Mouse (Mus musculus) G1E (cell line): ENCODE data around the gene Ccdc69. TPM values are rescaled to one million over a fixed set of nuclear protein-coding genes. Genes with fewer than 3 reads are reported as not detected.

Experiments
- ATAC-seq: 2 replicates; pipeline ENCODE4 v1.8.0; 2016; ENCODE audit warnings: mild to moderate bottlenecking; ENCODE audit not compliant: insufficient number of reproducible peaks, poor library complexity, low FRiP score, severe bottlenecking; ENCODE audit errors: extremely low read depth
- DNase-seq: peaks from one replicate; pipeline ENCODE4 v3.0.0; 2012; ENCODE audit warnings: low spot score
- H3K27me3 ChIP-seq: 2 replicates; pipeline ENCODE4 v1.6.1; 2012; ENCODE audit warnings: mild to moderate bottlenecking, low read length, inconsistent platforms; ENCODE audit not compliant: insufficient read depth
- H3K36me3 ChIP-seq: replicated peaks from 2 replicates; pipeline ENCODE3; 2012; ENCODE audit warnings: mild to moderate bottlenecking, inconsistent platforms
- H3K4me1 ChIP-seq: 2 replicates; pipeline ENCODE4 v1.6.1; 2012; ENCODE audit warnings: low read depth, low read length, inconsistent platforms, mixed read lengths; ENCODE audit not compliant: insufficient read depth
- H3K4me3 ChIP-seq: 2 replicates; pipeline ENCODE4 v1.5.1; 2012; ENCODE audit warnings: low read depth, mild to moderate bottlenecking, inconsistent platforms, low read length, moderate library complexity, mixed read lengths
- H3K9me3 ChIP-seq: replicated peaks from 2 replicates; pipeline ENCODE4 v1.6.1; 2012; ENCODE audit warnings: inconsistent platforms
- CTCF ChIP-seq: IDR thresholded peaks from 2 replicates; pipeline ENCODE4 v1.5.1; 2012; ENCODE audit warnings: low read depth, low read length, inconsistent platforms, mixed read lengths
- GATA1 ChIP-seq: IDR thresholded peaks from 2 replicates; pipeline ENCODE4 v1.6.1; 2012; ENCODE audit warnings: borderline replicate concordance, low read length, inconsistent platforms, mixed read lengths
- GATA2 ChIP-seq: IDR thresholded peaks from 2 replicates; pipeline ENCODE4 v1.6.1; 2012; ENCODE audit warnings: low read depth, low read length, inconsistent platforms, borderline replicate concordance
- POLR2AphosphoS5 ChIP-seq: IDR thresholded peaks from 2 replicates; pipeline ENCODE4 v1.6.1; 2012; ENCODE audit warnings: low read depth, low read length, inconsistent platforms; ENCODE audit not compliant: insufficient replicate concordance
- TAL1 ChIP-seq: conservative IDR thresholded peaks from 2 replicates; pipeline ENCODE4 v1.6.1; 2012; ENCODE audit warnings: low read depth, low read length, inconsistent platforms, mixed read lengths
- polyA plus RNA-seq: library from polyadenylated mRNA; stranded (reverse); fragments of >175 nt; gene quantifications from 2 replicates; pipeline ENCODE4 v1.2.3, GENCODE M21; 2012
- total RNA-seq, 2 experiments: library from RNA; stranded (forward) in 1 of 2; stranded (reverse) in 1 of 2; fragments of 200-1000 nt in 1 of 2; fragments of >200 nt in 1 of 2; fragmentation: Nextera tagmentation in 1 of 2; gene quantifications; 2 replicates each; pipeline ENCODE4 v1.2.3; 2014 to 2017

Ccdc69 gene
- total and polyA plus RNA-seq, 3 experiments: not detected

DNA sequence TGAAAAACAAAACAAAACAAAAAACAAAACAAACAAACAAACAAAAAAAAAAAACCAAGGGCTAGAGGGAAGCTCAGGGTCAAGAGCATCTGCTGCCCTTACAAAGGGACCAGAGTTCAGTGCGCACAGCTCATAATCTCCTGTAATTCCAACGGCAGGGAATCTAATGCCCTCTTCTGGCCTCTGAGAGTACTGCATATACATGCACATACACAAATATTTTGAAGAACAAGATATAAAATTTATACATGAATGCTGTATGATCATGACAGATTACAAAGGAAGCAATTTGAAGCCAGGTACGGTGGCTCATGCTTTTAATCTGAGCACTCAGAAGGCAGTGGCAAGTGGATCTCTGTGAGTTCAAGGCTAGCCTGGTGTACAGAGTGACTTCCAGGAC, 20.4 kb downstream of the Ccdc69 start:
- Histone ChIP-seq H3K27me3 (no peaks in the 10 kb centered on the region; the same call in 1 of the 2 replicates), H3K4me3 (no peak overlapping the region), H3K9me3 (no peaks in the 10 kb centered on the region), H3K4me1 (no peaks in the 10 kb centered on the region), H3K36me3 (no peaks in the 10 kb centered on the region)
- ATAC-seq: no peak
- no peak for DNase-seq
- no peak for TF ChIP-seq GATA1
- TF ChIP-seq CTCF: no peak
- no peak for TF ChIP-seq POLR2AphosphoS5
- TF ChIP-seq TAL1: no peak
- TF ChIP-seq GATA2: no peak

DNA sequence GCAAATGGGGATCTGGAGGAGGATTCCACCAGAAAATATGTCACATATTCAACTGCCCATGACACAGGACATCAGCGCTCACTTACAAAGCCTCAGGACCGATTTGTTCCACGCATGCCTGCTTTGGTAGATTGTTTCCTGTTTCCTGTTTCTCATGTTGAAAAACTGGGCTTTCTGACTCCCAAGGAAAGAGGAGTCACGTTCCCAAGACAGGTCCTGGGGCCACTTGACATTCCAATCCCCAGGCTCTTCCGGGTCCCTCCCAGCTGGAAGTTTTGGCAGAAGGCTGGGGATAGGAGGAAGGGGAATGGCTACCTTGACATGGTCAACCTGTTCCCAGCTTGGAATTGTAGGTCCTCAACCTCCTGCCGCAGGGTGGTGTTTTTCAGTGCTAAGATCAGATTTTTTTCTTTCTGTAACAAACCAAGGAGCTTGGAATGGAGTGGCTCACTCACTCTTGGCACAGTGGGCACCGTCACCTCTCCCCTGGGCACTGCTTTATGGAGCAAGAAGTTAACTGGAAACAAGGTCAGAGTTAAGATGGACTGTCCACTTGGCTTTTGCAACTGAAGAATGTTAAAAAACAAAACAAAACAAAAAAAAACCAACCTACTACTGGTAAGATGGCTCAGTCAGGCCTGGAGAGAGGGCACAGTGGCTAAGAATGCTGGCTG, 27.0 kb downstream of the Ccdc69 start:
- H3K36me3 ChIP-seq: no peaks in the 10 kb centered on the region
- no peak overlapping the region for H3K4me3 ChIP-seq
- DNase-seq: no peak
- ATAC-seq: no peak
- H3K9me3 ChIP-seq: no peaks in the 10 kb centered on the region
- H3K27me3 ChIP-seq: no peaks in the 10 kb centered on the region; the same call in 1 of the 2 replicates
- no peaks in the 10 kb centered on the region for H3K4me1 ChIP-seq
- no peak for TF ChIP-seq GATA1

DNA sequence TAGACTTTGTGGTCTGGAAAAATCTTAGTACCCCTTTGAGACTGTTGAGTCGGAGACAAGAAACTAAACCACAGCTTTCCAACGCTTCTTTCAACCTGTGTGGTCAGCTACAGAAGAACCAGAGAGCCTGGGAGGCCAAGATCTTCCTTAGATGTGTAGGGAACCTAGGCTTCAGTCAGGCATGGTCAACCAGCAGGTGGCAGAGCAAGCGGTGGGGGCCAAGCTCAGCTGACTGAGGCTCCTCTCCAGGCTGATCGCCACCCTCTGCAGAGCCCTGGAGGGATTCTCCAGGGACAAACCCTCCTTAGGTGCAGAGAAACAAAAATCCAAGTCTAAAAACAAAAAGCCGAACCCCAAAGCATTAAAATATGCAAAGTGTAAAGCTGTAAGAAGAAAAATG, 31.3 kb downstream of the Ccdc69 start:
- DNase-seq (no peak), ATAC-seq (no peak)
- Histone ChIP-seq H3K4me1 (no peaks in the 10 kb centered on the region), H3K9me3 (no peaks in the 10 kb centered on the region), H3K4me3 (no peak overlapping the region), H3K27me3 (no peaks in the 10 kb centered on the region; the same call in 1 of the 2 replicates), H3K36me3 (no peaks in the 10 kb centered on the region)
- no peak for TF ChIP-seq CTCF
- TF ChIP-seq POLR2AphosphoS5: no peak

DNA sequence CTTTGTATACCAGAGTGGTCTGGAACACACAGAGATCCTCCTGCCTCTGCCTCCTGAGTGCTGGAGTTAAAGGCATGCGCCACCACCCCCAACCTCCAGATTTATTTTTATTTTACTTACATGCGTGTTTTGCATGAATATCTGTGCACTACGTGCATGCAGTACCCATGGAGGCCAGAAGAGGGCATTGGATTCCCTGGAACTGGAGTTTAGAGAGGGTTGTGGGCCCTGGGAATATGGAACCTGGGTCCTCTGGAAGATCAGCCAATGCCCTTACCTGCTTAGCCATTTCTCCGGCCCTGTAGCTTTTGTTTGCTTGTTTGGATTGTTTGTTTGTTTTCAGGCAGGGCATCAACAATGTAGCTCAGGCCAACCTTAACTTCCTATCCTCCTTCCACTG, 36.6 kb downstream of the Ccdc69 start:
- TF ChIP-seq TAL1 (no peak), CTCF (no peak), GATA2 (no peak), GATA1 (no peak), POLR2AphosphoS5 (no peak)
- Histone ChIP-seq H3K36me3 (no peaks in the 10 kb centered on the region), H3K9me3 (no peaks in the 10 kb centered on the region), H3K4me3 (no peak overlapping the region), H3K27me3 (no peaks in the 10 kb centered on the region; the same call in 1 of the 2 replicates), H3K4me1 (no peaks in the 10 kb centered on the region)
- DNase-seq: no peak
- no peak for ATAC-seq

DNA sequence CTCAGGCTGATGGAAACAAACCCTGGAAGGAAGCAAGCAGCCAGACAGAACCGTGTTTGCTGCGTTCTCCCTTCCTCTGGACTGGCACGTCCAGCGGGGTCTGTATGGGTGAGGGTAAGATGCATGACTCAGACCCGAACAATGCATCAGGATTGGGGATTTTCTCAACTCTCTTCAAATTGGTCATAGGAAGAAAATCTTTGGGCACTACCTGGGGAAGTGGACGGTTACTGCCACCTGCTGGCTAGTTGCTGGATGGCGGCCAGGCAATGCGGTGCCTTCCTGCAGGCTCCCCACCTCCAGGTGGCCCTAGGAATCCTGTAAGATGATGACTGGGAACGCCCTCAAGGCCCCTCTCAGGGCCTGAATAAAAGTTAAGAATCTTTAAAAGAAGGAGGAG, 38.3 kb downstream of the Ccdc69 start:
- TF ChIP-seq POLR2AphosphoS5 (no peak), CTCF (peak; percentile 48), TAL1 (no peak), GATA1 (no peak), GATA2 (no peak)
- Histone ChIP-seq H3K4me1 (no peaks in the 10 kb centered on the region), H3K4me3 (no peak overlapping the region), H3K9me3 (no peaks in the 10 kb centered on the region), H3K36me3 (no peaks in the 10 kb centered on the region), H3K27me3 (peaks cover under 1% of the 10 kb centered on the region; the same call in 1 of the 2 replicates)
- ATAC-seq: no peak
- peak; percentile 29 for DNase-seq

DNA sequence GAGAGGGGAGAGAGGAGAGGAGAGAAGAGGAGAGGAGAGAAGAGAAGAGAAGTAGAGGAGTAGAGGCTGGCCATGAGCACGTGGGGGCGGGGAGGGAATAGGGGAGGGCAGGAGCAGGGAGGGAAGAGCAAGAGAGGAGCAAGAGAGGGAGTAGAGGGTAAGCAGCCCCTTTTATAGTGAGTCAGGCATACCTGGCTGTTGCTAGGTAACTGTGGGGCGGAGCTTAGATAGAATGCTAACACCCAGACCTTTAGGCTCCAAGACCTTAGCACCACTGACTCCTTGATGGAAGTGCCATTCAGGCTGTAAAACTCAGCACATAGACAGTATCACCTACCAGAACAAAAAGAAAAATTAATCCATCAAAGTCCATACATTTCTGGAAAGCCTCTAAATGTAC, 41.3 kb downstream of the Ccdc69 start:
- ATAC-seq (no peak), DNase-seq (no peak)
- no peaks in the 10 kb centered on the region for H3K9me3 ChIP-seq
- no peaks in the 10 kb centered on the region for H3K36me3 ChIP-seq
- H3K4me1 ChIP-seq: peaks cover 6% of the 10 kb centered on the region; the same call in 1 of the 2 replicates
- TF ChIP-seq GATA2 (no peak), GATA1 (no peak), CTCF (no peak), TAL1 (no peak), POLR2AphosphoS5 (no peak)
- H3K4me3 ChIP-seq: no peak overlapping the region
- H3K27me3 ChIP-seq: peaks cover 12% of the 10 kb centered on the region; the same call in 1 of the 2 replicates

DNA sequence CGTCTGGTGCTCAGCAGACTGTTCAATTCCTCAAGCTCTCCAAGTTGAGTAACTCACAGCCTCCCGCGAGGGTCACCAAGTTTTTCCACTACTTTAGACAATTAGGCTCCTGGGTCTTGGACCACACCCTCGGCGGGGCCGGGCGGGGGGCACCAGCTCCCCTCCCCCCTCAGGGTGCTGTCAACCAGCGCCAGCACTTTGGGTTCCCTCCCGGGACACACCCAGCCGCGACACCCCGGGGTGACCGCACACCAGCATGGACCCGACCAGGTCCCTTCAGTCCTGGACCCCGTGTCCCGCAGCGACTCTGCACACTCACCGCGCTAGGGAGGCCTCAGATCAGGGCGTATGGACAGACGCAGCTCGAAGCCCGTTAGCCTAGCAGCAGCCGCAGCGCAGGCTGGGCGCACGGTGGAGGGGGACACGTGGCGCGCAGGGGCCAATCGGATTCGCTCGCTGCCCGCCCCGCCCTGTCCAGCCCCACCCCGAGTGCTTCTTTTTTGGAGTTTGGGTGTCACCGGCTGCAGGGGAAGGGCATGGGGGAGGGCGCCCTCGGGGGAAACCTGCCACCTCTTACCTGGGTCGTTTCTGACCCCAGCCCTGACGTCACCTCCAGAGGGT, 44.8 kb downstream of the Ccdc69 start, which contains the start of gene Anxa6:
Gene Anxa6, minus strand, starts transcription at position 406 of the 621 bp plus-strand sequence.
- Histone ChIP-seq H3K36me3 (no peaks in the 10 kb centered on the region), H3K4me3 (peak within 1 kb of the TSS; percentile 64; the same call in 1 of the 2 replicates), H3K4me1 (peaks cover 6% of the 10 kb centered on the region; the same call in 1 of the 2 replicates), H3K27me3 (peaks cover 20% of the 10 kb centered on the region), H3K9me3 (no peaks in the 10 kb centered on the region)
- DNase-seq (peak; percentile 47), ATAC-seq (no peak)
- TF ChIP-seq GATA2 (no peak), GATA1 (no peak), TAL1 (no peak), POLR2AphosphoS5 (no peak), CTCF (no peak)
